Mouse (Mus musculus) embryo, embryonic 9.5 days (tissue): ENCODE data around the gene Zfp605.
"Not testable (repeated sequence)": the region's sequence is repeated elsewhere in the genome, so short reads cannot be mapped to it uniquely, and the experiment has no call there.

ENCODE experiments used
- DNase-seq: peaks from one replicate; pipeline ENCODE4 v3.0.0-alpha.2; 2017; ENCODE audit errors: extremely low spot score

Gene Zfp605

DNA sequence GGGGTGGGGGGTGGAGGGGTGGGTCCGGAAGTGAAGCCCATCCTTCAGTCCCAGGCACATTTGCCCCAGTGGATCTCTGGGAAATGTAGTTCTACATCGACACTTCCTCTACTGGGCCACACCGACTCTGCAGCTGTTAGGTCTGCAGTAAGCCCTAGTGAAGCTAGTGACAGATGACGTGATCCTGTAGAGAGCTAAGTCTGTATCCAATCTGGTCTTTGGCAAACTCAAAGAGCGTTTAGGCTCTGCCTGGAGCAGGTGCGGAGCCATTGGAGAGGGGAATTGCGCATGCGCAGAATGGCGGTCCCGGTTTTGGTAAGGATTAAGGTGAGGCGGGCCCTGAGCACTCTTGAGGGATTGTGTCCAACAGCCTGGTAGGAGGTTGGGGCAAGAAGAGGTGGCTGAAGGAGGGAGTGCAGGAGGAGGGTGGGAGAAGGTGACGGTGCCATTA is at the start of gene Zfp605:
TSS of gene Zfp605 (plus strand) at position 102 of the 451 bp plus-strand sequence.
- DNase-seq: peak; percentile 89

DNA sequence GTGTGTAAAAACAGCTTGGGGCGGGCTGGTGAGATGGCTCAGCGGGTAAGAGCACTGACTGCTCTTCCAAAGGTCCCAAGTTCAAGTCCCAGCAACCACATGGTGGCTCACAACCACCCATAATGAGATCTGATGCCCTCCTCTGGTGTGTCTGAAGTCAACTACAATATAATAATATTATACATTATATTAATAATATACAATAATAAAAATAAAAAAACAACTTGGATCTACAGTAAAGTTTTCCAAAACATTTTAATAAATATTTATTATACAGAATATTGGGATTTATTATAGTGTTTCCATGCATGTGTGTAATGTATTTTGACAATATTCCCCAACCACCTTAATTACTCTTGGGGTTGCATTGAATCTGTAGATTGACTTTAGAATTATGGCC is 37.5 kb upstream of the Zfp605 start, which contains the start of gene Gm17655:
TSS of gene Gm17655 (minus strand) at position 101 of the 400 bp plus-strand sequence.
- not testable (repeated sequence) for DNase-seq

DNA sequence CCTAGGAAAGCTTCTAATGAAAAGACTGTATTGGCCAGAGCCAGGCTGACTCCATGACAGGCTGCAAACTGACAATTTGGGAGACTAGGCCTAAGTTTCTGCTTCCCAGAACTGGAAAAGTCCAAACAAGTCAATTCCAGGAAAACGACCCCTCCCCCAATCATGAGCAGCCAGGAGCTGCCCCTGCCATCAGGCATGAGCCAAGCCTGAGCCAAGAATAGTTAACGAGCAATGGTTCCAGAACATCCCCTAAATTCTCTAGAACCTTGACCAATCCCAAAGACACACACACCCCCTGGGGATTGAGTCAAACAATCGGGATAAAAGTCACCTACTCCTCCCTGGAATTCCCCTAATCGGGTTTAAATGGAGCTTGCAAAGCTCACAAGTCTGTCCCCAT is 26.9 kb upstream of the Zfp605 start:
- no peak for DNase-seq

DNA sequence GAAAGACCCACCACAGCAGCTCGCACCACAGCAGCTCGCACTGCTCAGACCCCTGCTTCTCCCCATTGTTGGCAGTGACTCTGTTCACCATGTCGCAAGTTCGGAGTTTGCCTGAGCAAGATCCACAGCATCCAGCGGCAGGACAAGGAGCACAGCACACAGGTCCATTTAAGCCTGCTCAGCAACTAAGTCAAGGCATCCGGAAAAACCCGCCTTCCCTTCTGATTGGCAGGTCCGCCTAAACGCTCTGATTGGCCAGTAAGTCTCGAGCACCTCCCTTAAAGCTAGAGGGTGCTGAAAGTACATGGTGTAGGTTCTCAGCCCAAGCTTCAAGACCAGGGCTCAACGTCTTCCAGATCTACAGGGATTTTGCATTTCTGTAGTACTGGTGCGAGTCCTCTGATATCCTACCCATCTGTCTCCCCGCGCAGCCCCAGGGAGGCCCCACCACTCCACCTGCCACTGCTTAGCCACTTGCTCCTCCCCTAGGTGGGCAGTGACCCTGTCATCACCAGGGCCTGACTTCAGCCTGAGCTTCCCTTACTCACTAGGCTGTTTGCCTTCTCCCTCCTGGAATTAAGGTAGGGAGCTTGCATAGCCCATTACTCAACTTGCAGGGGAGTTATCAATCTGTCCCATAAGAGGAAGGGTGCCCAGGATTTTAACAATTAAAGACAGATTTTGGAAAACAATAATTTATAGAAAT is 23.6 kb upstream of the Zfp605 start:
- no peak for DNase-seq

DNA sequence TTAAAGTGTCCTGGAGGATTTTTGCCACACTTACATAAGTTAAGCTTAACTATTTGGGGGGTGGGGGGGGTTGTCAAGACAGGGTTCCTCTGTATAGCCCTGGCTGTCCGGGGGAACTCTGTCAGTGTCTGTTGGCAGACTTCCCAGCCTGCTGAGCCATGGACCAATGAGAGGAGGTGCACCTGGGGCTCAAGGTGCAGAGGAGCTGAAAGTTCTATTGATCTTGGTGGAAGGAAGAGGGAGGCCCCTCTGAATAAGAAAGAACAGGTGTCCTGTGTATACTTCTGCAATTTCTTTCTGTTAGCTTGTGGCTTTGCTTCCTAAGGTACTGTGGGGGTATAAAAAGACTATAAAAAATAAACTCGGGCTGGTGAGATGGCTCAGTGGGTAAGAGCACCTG is 18.3 kb upstream of the Zfp605 start:
- no peak for DNase-seq

DNA sequence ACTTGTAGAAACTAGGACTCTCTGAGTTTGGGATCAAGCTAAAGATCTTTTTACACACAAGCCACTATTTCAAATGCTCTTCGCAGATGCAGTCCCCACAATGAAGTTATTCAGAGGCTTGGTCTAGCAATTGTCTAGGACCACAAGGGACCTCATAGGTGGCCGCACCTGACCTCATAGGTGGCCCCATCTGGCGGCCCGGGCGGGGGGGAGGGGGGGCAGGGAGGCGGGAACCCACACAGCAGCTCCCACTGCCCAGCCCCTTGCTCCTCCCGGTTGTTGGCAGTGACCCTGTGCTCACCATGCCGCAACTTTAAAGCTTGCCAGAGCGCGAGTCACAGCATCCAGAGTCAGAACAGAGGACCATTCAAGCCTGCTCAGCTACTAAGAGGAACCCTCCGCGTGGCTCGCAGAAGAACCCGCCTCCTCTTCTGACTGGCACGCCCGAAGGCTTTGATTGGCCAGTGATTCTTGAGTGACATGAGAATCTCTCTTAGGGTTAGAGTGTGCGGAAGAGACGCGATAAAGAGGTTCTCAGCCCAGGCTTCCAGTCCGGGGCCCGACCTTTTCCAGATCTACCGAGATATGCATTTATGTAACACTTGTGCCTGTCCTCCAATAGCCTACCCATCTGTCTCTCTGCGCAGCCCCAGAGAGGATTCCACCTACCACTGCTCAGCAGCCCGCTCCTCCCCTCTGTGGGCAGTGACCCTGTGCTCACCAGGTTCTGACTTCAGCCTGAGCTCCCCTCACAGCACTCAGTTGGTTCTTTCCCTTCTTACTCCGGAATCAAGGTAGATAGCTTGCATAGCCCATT is 15.7 kb upstream of the Zfp605 start, which contains the start of gene Gm35315:
TSS of gene Gm35315 (minus strand) at position 391 of the 817 bp plus-strand sequence.
- DNase-seq: peak; percentile 85

DNA sequence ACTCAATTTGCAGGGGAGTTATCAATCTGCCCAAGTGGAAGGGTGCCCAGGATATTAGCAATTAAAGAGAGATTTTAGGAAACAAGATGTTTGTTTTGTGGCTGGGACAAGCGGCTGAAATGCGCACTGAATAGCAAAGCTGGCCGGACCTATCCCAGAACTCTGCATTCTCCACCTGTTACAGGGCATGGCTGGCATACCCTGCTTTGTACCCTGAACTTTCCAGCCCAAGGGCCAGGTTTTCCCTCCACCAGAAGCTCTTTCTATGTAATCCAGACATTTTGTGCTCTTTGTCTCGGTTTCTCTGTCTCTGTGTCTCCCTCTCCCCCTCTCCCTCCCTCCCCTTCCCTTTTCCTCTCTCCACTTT is 15.1 kb upstream of the Zfp605 start:
- DNase-seq: no peak

DNA sequence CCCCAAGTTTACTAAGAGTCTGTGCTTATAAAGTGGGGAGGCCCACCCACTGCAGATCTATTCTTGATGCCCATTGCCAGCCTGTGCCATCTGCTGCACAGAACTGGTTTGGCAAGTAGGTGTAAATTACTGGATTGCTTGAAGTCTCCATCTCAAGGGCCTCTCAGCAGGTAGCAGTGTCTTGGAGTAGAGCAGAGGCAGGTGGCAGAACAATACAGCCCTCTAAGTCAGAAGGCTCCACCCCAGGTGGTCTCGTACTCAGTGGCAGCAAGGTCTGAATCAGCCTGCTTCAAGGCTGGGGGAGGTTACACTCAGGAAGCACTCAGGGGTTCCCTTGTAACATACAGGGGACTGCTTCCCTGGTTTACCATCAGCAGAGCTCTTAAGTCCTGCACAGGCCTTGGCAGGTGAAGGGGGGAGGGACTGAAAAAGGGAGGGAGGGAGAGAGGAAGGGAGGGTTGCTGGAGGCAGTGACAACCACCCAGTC is 10.9 kb upstream of the Zfp605 start:
- no peak for DNase-seq

DNA sequence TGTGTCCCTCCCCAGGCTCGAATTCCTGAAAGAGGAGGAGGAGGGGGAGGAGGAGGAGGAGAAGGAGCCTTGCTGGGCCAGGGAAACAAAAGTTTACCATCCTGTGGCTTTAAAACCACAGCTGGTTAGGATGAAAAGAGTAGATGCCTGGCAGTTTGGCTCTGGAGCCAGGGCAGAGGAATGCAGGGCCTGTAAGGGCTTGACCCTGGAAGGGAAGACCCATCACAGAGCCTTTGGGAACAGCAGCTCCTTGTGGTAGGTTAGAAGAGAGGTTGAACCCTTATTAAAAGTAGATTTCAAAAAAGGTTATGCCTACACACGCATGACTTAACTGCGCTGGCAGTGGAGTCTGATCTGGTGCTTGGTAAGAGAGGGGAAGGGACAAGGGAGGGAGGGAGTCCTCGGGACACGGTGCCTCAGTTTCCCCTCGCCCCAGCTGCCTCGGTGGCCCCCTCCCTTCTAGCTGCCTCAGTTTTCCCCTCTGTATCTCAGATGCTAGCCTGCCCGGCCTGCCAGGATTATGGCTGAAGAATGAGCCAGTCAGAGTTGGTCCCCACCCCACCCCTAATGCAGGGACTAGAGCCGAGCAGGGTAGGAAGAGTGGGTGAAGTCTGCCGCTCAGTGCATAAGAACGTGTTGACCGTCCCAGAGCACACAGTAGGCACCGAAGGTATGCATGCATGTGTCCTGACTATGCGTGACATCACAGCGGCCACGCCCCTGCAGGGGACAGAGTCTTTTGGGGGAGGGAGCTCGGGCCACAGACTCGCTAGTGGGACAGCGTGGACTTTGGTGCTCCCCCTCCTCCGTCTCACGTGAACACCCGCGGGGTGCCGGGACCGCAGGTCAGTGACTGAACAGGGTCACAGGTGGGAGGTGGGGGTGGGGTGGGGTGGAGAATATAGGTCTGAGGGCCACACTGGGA is 10.0 kb upstream of the Zfp605 start, which contains the start of gene Plcxd1:
TSS of gene Plcxd1 (plus strand) at position 314 of the 925 bp plus-strand sequence.
- peak; percentile 44 for DNase-seq

DNA sequence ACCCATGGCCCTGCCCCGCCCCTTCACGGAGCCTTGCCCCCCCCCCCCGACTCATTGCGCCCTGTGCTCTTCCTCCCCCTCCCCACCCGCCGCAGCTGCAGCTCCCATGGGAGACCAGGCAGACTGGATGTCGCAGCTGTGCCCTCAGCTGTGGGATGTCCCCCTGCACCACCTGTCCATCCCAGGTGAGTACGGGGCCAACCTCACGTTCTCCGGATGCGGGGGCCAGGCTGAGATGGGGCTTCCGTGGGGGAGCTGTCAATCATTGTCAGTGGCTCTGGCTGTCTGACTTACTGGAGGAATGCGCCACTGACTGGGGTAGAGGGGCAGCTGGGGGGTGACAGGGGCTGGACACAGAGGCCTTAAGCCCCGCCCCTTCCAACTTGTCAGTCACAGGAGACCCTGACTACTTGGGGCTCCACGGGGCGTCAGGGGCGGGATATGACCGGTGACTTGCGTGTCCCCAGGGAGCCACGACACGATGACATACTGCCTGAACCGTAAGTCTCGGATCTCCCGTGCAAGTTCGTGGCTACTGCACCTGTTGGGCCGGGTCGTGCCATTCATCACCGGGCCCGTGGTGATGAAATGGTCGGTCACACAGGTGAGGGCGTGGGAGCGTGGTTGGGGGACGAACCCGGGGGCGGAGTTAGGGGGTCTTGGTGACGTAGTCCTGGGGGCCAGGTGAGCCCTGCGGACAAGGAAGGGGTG is 8.8 kb upstream of the Zfp605 start:
- peak; percentile 45 for DNase-seq

DNA sequence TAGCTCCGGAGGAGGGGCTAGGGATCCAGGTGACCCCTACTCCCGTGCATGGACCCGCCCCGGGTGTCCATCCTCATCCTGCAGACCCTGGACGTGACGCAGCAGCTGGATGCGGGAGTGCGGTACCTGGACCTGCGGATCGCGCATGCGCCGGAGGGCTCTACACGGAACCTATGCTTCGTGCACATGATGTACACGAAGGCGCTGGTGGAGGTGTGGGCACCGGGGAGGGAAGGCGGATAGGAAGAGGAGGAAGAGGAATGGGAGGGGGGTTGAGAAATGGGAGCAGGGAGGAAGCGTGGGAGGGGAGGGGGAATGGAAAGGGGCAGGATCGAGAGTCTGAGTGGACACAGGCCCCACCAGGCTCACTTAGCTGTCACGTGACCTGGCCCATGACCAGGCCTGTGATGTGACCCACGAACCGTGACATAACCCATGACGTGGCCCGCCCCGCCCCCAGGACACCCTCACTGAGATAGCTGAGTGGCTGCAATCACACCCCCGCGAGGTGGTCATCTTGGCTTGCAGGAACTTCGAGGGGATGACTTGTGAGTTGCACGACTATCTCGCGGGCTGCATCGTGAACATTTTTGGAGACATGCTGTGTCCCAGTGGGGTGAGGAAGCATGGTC is 8.1 kb upstream of the Zfp605 start:
- DNase-seq: peak; percentile 48

DNA sequence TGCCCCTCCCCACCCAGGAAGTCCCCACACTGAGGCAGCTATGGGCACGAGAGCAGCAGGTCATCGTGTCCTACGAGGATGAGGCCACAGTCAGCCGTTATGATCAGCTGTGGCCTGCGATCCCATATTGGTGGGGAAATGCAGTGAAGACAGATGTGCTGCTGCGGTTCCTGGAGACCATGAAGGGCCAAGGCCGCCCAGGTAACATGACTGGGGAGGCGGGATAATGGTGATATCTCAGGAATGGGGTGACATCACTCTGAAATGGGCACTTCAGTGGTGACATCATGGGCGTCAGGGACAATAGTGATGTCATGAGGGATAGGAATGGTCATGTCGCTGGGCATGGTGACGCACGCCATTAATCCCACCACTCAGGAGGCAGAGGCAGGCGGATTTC is 7.5 kb upstream of the Zfp605 start:
- no peak for DNase-seq

DNA sequence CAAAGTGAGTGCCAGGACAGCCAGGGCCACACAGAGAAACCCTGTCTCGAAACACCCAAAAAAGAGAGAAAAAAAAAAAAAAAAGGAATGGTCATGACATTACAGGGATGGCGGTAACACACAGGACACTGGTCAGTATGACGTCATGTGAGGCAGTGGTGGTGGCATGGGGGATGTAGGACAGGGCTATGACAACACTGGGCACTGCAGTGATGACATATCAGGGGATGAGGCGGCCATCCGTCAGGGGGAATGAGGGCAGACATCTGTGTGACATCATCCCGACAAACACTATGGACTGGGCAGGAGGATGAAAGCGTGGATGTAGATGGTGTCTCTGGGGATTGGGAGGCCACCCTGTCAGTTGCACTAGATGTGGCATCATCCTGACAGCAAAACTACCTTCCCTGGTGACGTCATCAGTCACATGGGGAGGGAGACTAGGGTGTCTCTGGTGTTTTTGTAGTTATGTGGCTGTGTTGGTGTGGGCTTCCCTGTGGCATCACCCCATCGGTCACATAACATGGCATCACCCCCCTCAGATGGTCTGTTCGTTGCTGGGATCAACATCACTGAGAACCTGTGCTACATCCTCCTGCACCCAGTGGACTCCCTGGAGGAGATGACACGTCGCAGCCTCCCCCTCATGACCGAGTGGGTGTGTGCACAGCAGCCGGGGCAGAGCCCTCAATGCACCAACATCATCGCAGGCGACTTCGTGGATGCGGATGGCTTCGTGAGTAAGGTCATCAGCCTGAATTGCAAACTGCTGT is 6.9 kb upstream of the Zfp605 start:
- DNase-seq: no peak

DNA sequence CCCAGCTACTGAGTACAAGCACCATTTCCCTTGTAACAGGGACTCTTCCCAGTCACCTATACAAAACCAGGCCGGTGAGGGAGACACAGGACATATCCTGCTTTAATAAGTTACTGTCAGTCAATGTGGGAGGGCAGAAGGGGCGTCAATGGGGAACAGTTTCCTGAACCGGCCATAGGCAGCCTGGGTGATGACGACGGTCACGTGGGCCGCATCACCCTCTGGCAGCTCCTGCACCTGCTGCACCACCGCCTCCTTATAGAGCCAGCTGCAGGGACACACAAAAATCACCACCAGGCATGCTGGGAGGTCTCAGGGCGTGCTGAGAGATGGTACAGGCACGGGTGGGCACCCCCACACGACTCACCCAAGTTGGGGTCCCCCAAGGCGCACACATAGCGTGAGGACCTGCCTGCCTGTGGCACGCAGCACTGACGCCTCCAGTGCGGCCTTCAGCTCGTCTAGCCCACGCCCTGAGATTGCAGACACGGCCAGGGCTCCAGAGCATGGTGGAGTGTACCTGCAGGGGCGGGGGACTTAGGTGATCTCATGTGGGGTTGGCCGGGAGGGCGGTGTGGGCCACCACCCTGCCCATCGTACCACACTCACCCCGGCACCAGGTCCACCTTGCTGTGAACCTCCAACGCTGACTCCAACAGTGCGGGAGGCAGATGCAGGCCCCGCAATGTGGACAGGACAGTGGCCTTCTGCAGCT is 5.8 kb upstream of the Zfp605 start:
- no peak for DNase-seq

DNA sequence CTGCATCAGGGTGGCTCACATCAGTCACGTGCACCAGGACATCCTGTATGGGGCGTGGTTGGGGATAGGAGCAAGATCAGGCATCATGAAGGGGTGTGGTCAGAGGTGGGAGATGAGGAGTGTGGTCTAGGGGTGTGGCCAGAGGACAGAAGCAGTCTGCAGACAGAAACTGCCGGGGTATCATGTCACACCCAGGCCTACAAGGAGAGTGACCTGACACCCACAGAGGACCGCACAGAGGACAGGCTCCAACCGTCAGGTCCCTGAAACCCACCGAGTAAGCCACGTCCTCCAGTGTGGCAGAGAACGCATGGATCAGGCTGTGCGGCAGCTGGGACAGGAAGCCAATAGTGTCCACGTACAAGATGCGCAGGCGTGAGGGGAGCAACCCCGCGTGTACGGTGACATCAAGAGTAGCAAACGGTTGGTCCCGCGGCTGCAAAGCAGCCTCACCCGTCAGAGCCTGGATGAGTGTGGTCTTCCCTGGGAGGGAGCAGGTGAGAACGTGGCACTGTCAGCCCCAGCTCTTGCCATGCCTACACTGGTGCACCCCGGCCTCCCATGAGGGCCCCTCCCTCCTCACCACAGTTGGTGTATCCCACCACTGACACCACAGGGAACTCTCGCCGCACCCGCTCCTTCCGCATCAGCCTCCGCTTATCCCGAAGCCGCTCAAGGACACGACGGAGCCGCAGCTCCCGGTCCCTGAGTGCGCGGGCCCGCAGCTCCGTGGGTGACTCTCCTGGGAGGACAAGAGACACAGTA is 5.1 kb upstream of the Zfp605 start:
- DNase-seq: no peak

DNA sequence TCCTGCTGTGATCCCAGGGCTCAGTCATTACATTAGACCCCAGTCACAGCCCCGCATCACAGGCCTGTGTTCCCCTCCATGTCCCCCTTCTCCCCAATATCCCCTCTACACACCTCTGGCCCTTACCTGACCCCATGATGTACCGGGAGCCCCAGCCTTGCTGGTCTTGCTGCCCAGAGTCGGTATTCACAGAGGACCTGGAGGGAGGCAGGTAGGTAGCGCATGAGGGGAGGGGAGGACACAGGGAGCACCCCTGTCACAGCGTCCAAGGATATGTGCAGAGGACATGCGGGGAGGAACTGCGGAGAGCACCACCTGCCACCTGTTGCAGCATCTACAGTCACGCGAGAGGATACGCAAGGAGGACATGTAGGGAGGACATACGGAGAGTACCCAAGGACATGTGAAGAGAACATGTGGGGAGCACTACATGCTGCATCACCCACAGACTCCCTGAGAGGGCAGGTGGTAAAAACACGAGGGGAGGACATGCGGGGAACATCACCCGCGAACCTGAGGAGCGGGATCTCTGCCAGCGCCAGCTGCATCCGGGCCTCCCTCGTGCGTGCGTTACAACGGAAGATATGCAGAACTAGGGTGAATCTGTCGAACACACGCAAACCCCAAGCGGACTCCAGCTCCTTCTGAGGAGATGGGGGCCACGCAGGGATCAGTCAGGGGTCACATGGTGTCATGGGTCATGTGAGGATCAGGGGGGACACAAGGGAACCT is 3.6 kb upstream of the Zfp605 start:
- no peak for DNase-seq

DNA sequence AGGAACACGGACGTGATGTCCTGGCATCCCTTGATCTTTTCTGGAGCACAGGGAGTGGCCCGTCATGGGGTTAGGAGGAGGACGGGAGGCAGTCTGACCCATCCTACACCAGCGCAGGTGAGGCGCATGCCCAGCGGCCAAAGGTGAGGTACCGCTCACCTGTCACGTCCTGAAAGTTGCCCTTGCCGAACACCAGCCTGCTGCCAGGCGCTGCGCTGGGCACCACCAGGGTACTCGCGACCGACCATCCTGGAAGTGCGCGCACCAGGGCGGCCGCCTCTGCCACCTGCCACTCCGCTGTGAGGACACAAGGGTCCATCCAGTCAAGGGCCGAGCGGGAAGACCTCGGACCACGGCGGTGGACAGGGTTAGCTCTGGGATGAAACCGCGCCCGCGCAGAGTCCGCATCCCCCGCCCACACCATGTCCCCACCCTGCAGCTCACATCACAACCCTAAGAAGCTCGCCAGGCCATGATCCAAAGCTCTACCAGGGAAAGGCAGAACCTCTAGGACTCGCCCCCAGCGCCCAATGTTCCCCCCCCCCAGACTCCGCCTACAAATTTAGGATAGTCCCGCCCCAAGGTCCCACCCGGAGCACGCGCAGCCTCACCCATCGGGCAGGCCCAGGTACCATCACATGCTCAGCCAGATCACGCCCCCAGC is 2.9 kb upstream of the Zfp605 start:
- no peak for DNase-seq
